Mouse (Mus musculus): Measurements from ENCODE around the gene Trpc4.

Trpc4 gene

DNA sequence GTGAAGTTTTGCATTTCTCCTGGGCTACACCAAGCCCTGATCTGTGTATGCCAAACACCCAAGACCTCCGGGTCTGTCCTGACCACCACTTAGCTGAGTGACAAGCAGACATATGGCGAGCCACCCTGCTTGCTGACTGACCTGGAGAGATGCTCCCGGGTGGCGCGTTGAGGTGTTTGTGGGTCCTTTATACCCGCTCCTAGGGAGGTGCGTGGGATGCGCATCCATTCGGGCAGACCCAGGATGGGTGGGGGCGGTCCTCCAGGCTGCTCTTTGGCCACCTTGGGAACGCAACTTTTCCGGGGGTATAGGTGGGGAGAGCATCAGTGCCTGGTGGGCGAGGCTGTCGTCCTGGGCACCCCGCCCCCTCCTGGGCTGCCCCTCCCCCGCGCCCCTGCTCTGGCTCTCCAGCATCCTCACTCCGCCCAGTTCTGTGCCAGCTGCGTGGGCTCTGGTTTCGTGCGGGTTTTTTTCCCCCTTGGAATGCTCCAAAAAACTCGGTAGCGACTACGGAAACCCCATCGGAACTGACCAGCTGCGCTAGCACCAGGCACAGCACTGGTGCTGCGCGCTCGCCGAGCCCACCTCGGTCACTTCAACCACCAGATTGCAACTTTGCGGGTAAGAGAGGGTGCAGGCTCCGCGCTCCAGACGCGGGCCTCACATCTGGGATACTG is at the start of gene Trpc4:
Trpc4 (plus strand) TSS at position 397 of the 677 bp plus-strand sequence.
- no peak for TF ChIP-seq GATA4 (IDR thresholded peaks at IDR 0.05; ENCODE audit: insufficient replicate concordance, low read length)

GRCm38 (mm10) chr3:54111489-54111888 is 44.3 kb upstream of the Trpc4 start:
- TF ChIP-seq GATA4 (IDR thresholded peaks at IDR 0.05; ENCODE audit: insufficient replicate concordance, low read length) = no peak

- no peak for TF ChIP-seq GATA4 (IDR thresholded peaks at IDR 0.05; ENCODE audit: insufficient replicate concordance, low read length)
These were observed 20.5 kb upstream of the Trpc4 start for GRCm38 (mm10) chr3:54135376-54135775.

- no peak for TF ChIP-seq GATA4 (IDR thresholded peaks at IDR 0.05; ENCODE audit: insufficient replicate concordance, low read length)
These were observed 14.5 kb upstream of the Trpc4 start for GRCm38 (mm10) chr3:54141376-54141775.

DNA sequence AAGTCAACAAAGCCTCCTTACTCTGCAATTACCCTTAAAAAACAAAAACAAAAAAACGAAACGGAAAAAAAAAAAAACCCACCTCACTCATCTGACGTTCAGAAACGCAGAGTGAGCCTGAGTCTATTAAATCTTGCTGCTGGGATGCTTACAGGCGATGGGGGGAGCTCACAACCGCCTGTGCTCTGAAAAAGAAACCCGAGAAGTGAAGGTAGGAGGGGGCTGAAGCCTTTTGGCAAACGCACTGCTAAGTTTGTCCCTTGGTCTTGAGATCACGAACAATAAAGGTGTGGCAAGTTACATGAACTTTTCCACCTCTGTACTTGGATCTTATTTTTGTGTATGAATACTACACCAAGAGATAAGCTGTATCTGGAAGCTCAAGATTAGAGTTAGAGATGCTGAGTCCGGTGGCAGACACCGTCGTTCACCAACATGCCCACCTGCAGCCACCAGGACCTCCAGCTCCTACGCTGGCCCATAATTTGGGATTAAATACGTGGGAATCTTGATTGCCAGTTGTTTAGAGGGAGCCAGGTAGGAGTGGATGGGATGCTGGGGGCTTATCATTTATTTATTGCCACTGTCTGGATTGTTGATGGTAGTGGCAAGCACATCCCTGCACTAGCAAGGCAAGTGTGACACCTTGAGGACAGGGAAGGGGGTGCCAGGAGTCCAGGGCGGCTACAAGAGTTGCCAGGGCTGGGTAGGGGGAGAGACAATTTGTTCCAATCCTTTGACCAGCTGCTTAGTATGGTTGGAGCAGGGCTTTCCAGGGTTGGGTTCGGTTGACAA is 794 bp upstream of the Trpc4 start:
- TF ChIP-seq GATA4 (IDR thresholded peaks at IDR 0.05; ENCODE audit: insufficient replicate concordance, low read length) = no peak

DNA sequence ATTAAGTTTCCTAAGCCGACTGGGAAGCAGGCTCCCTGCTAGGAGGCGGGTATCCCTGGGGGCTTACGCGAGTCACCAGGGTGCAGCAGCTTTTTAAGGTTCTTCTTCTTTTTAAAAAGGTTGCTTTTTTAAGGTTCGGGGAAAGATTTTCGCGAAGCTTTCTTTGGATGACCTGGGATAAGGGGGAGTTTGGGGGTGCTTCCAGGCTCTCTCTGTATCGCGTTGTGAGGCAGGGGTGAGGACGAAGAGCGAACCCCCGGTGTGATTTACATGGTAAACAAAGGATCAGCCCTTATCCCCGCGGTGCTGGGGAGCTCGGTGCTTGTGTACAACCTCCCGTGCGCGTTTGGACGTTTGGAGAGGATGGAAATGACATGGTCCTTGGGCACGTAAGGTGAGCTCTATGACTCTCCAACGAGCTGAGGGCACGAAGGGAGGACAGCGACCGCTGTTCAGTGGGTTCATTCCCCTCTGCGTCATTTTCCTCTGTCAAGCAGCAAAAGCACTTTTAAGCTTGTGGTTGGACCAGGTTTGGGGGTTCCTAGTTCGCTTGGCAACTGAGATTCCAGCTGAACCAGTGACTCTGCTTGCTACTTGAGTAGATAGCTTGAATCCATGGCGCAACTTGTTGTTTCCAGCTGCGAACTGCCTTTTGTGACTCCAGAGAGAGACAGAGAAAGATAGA is 623 bp downstream of the Trpc4 start:
- TF ChIP-seq GATA4 (IDR thresholded peaks at IDR 0.05; ENCODE audit: insufficient replicate concordance, low read length) = no peak

DNA sequence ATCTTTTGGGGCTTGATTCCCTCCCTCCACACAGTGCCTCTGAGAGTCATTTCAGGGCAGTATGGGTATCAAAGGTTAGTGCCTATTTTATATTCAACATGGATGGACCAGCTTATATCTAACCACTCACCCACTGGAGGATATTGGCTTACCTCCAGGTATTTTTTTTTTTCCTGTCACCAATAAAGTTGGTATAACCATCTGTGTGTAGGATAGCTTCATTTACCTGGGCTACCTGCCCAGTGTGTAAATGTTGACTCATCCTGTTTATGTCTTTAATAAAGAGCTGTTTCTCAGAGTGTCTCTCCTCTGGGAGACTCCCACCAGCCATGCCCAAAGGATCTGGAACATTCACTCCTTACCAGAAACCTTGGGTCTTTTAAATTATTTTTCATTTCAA is 14.9 kb downstream of the Trpc4 start:
- TF ChIP-seq GATA4 (IDR thresholded peaks at IDR 0.05; ENCODE audit: insufficient replicate concordance, low read length) = no peak

- TF ChIP-seq GATA4 (IDR thresholded peaks at IDR 0.05; ENCODE audit: insufficient replicate concordance, low read length) = no peak
These were observed 21.5 kb downstream of the Trpc4 start for GRCm38 (mm10) chr3:54177296-54177695.

GRCm38 (mm10) chr3:54190932-54191668 is 35.3 kb downstream of the Trpc4 start:
- TF ChIP-seq GATA4 (IDR thresholded peaks at IDR 0.05; ENCODE audit: insufficient replicate concordance, low read length) = no peak

DNA sequence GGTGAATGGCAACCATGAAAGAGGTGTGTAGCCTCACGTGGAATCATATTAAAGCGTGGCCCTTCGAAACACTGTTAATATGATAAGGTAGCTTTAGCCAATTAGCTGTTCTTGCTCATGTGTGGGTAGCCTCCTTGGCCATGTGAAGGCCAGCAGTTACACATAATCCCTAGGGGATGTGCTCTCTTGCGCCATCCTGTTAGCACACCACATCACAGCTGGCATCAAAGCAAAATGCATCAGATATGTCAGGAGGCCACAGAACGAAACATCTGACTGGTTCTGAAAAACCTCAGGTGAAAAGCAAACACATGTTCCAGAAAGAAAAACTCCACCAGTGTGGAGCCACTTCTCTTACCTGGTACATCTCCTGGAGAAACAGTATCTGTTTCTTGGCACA is 45.4 kb downstream of the Trpc4 start:
- TF ChIP-seq GATA4 (IDR thresholded peaks at IDR 0.05; ENCODE audit: insufficient replicate concordance, low read length) = no peak

- no peak for TF ChIP-seq GATA4 (IDR thresholded peaks at IDR 0.05; ENCODE audit: insufficient replicate concordance, low read length)
These were observed 48.6 kb downstream of the Trpc4 start for GRCm38 (mm10) chr3:54204386-54204785.

- TF ChIP-seq GATA4 (IDR thresholded peaks at IDR 0.05; ENCODE audit: insufficient replicate concordance, low read length) = no peak
These were observed 54.3 kb downstream of the Trpc4 start for GRCm38 (mm10) chr3:54210112-54210511.

- TF ChIP-seq GATA4 (IDR thresholded peaks at IDR 0.05; ENCODE audit: insufficient replicate concordance, low read length) = no peak
These were observed 55.6 kb downstream of the Trpc4 start for GRCm38 (mm10) chr3:54211441-54211840.

DNA sequence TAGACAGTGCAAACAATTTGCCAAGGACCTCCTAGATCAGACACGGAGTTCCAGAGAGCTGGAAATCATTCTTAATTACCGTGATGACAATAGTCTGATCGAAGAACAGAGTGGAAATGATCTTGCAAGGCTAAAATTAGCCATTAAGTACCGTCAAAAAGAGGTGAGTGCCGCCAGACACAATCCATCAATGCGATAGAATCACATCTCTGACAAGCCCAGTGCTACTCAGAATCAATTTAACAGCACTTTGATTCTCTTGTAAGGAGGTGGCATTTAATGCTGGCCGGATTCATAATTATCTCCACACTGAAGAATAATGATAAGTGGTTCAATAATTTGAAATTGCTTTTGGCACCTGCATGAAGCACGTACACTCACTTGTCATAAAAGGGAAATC is 66.7 kb downstream of the Trpc4 start:
- TF ChIP-seq GATA4 (IDR thresholded peaks at IDR 0.05; ENCODE audit: insufficient replicate concordance, low read length) = no peak

DNA sequence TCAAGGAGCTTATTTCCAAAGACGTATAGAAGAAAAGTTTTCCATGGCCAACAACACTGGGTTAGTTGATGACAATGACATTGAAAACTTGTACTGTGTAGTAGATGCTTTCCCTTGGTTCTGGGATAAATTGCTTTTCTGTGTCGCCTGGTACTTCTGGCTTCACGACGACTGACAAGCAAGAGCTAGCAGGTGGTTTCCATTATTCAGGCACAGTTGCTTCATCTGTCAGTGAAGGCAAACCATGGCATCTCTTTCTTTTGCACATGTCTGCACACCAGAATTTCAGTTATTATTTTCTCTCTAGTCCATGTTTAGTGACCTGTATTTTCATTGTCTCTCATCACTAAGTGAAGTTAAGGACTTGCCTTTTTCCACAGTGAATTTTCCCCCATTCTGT is 72.6 kb downstream of the Trpc4 start:
- no peak for TF ChIP-seq GATA4 (IDR thresholded peaks at IDR 0.05; ENCODE audit: insufficient replicate concordance, low read length)
